Mouse (Mus musculus) myocyte (in vitro differentiated cells): ENCODE measurements around the gene Cabp2.

Source experiments
- CEBPB ChIP-seq: IDR thresholded peaks from 2 replicates; pipeline ENCODE4 v1.6.1; 2011; ENCODE audit warnings: mild to moderate bottlenecking, moderate library complexity; ENCODE audit not compliant: poor library complexity, insufficient read depth, severe bottlenecking
- MYOG ChIP-seq, 3 experiments: IDR thresholded peaks; one replicate each; pipeline ENCODE4 v1.6.1; 2011; ENCODE audit warnings: control low read depth in 2 of 3, low read depth in 2 of 3, mild to moderate bottlenecking in 2 of 3; ENCODE audit not compliant: insufficient read length in 2 of 3, control insufficient read depth in 1 of 3, insufficient read depth in 1 of 3
- POLR2A ChIP-seq: IDR thresholded peaks from one replicate; pipeline ENCODE4 v1.6.1; 2011; ENCODE audit warnings: low read depth, mild to moderate bottlenecking, control low read depth, moderate library complexity; ENCODE audit not compliant: insufficient read length
- POLR2AphosphoS2 ChIP-seq: IDR thresholded peaks from one replicate; pipeline ENCODE4 v1.6.1; 2011; ENCODE audit warnings: low read depth, control low read depth; ENCODE audit not compliant: insufficient read length
- TCF12 ChIP-seq: IDR thresholded peaks from one replicate; pipeline ENCODE4 v1.6.1; 2011; ENCODE audit warnings: mild to moderate bottlenecking, control low read depth; ENCODE audit not compliant: poor library complexity, insufficient read depth, severe bottlenecking
- USF1 ChIP-seq: IDR thresholded peaks from one replicate; pipeline ENCODE4 v1.6.1; 2011; ENCODE audit warnings: low read depth, mild to moderate bottlenecking, control low read depth, moderate library complexity

- no peak for TF ChIP-seq POLR2A
- no peak for TF ChIP-seq CEBPB
- no peak for TF ChIP-seq POLR2AphosphoS2
- no peak for TF ChIP-seq USF1
- TF ChIP-seq TCF12: no peak
- TF ChIP-seq MYOG (IDR thresholded peaks at IDR 0.05; ENCODE audit: control insufficient read depth in 1 of 3, insufficient read depth in 1 of 3, insufficient read length in 2 of 3, low read depth in 2 of 3): no peak
These were observed 19.4 kb downstream of the Cabp2 start for GRCm38 (mm10) chr19:4100718-4101261.
